Mouse (Mus musculus) thymus, postnatal 25 days (tissue): ENCODE data around the gene Krt35.

Experiments
- DNase-seq: peaks from one replicate; pipeline ENCODE4 v3.0.0; 2022

The Krt35 gene

GRCm38 (mm10) chr11:100096141-100096540 lies at the start of gene Krt35:
TSS of gene Krt35 (minus strand) at chr11:100096241.
- DNase-seq: no peak

GRCm38 (mm10) chr11:100145104-100145503 lies 49.1 kb upstream of the Krt35 start:
- DNase-seq: no peak

- DNase-seq: no peak
These were observed 44.9 kb upstream of the Krt35 start for GRCm38 (mm10) chr11:100140966-100141365.

GRCm38 (mm10) chr11:100139391-100139790 lies 43.4 kb upstream of the Krt35 start:
- no peak for DNase-seq

- DNase-seq: no peak
These were observed 42.8 kb upstream of the Krt35 start for GRCm38 (mm10) chr11:100138809-100139208.

DNA sequence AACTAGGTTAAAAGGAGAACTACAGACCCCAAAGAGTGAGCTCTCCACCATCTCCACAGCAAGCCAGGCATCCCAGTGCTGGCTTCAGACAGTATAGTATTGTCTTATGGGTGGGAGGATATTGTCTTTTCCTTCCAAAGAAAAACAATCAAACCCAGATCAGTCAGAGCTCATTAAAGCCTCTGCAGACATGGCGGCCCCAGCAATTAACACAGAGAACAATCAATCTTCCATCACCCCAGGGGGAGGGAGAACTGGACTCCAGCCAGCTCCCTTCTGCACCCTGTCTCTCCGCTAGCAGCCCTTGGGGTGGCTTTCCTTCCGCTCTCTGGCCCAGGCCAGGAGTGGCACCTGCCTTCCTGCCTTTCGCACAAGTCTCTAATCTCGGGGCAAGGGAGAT lies 41.7 kb upstream of the Krt35 start:
- no peak for DNase-seq

GRCm38 (mm10) chr11:100136559-100136958 lies 40.5 kb upstream of the Krt35 start:
- DNase-seq: no peak

GRCm38 (mm10) chr11:100135731-100136130 lies 39.7 kb upstream of the Krt35 start, which contains the start of gene Krt15:
TSS of gene Krt15 (minus strand) at chr11:100135928.
- no peak for DNase-seq

GRCm38 (mm10) chr11:100124901-100125300 lies 28.9 kb upstream of the Krt35 start:
- no peak for DNase-seq

DNA sequence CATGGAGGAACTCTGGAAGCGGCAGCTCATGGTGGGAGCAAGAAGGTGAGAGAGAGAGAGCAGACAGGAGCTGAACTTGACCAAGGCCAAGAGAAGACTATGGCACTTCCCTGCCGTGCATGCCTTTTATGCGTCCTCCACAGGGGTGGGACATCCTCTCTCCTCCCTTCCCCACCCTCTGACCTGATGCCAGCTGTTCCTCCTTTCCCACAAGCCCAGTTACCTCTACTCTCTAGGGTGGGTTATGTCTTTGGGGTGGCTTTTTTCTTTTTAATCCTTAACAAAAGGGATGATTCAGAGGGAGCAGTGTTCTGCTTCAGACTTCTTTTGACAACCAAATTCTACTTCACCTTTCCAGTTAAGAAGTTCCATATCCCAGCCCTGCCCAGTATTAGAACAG lies 25.4 kb upstream of the Krt35 start, which contains the start of gene Krt13:
TSS of gene Krt13 (minus strand) at position 101 of the 400 bp plus-strand sequence.
- DNase-seq: no peak

- no peak for DNase-seq
These were observed 24.3 kb upstream of the Krt35 start for GRCm38 (mm10) chr11:100120331-100120730.

GRCm38 (mm10) chr11:100113742-100114029 lies 17.6 kb upstream of the Krt35 start:
- no peak for DNase-seq

GRCm38 (mm10) chr11:100112935-100113741 lies 17.1 kb upstream of the Krt35 start:
- DNase-seq: no peak

GRCm38 (mm10) chr11:100105576-100106122 lies 9.6 kb upstream of the Krt35 start, which contains the start of gene Krt36:
TSS of gene Krt36 (minus strand) at chr11:100105626.
- no peak for DNase-seq

- DNase-seq: no peak
These were observed 6.8 kb upstream of the Krt35 start for GRCm38 (mm10) chr11:100102693-100103429.

DNA sequence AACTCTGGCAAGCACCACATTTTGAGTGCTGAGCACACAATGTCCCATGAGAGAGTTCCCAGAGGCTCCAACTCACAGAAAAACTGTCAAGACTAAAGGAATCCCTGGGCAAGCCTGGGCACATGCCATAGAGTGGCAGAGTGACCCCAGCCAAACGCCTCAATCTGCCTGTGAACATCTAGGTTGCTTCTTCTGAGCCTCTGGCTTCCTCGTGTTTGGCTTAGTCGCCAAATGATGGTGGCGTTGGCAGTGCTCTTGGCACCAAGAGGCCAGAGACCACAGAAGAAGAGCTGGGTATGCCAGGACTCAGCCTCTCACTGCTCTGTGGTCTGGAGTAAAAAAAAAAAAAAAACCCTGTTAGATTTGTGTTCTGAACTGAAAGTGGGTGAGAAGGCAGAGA lies 4.3 kb upstream of the Krt35 start:
- DNase-seq: no peak

DNA sequence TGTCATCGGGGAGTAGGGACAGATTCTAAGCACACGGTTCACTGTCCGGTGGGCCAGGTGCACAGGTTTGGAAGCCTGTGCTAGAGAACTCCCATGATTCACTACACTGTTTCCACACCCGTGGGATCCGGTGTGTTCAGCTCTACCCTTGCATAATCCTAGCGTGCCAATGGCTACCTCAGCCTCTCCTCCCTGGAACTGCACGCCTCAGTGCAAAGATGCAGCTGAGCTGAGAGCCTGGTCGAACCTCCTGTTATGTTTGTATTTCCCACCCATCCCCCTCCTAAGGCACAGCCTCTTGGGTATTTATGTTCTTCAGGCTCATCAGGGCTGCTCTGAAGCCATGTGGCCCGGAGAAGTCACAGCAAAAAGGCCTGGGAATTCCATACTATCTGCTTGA lies 1.8 kb upstream of the Krt35 start:
- no peak for DNase-seq

GRCm38 (mm10) chr11:100088378-100089025 lies 7.5 kb downstream of the Krt35 start:
- no peak for DNase-seq

GRCm38 (mm10) chr11:100087861-100088260 lies 8.2 kb downstream of the Krt35 start, which contains the start of gene Krt32:
TSS of gene Krt32 (minus strand) at chr11:100088226.
- no peak for DNase-seq

GRCm38 (mm10) chr11:100073873-100074272 lies 22.2 kb downstream of the Krt35 start:
- DNase-seq: no peak

- no peak for DNase-seq
These were observed 28.6 kb downstream of the Krt35 start for GRCm38 (mm10) chr11:100067293-100068036.

GRCm38 (mm10) chr11:100066236-100067010 lies 29.6 kb downstream of the Krt35 start:
- no peak for DNase-seq
